Comparison of ENCODE assay signal across 9 mouse cellular contexts in genomic region chr7:81167124-81167523, GRCm38 (mm10). TPM values are rescaled to one million over a fixed set of nuclear protein-coding genes. Genes with fewer than 3 reads are reported as not detected.
A peak's percentile ranks its signal among the peaks of the same experiment; 100 is the strongest.
DNase-seq lines count a peak whose midpoint lies in the region; ATAC-seq and TF ChIP-seq lines count a peak whose summit lies in the region.
"Had no signal": no experiment of that assay in that cellular context is flagged by ENCODE, and none has a peak within 500 bp of the region (broad histone marks: within the 10 kb centered on the region; RNA-seq: fewer than 3 reads in every experiment).

No protein-coding gene starts in this region.

- H3K9me3 ChIP-seq in forebrain, embryonic 10.5 days: no peaks in the 10 kb centered on the region
- no peaks in the 10 kb centered on the region for H3K9me3 ChIP-seq in forebrain, embryonic 15.5 days
- no peaks in the 10 kb centered on the region for H3K9me3 ChIP-seq in hindbrain, embryonic 16.5 days (ENCODE audit: control insufficient read depth, low read length)

- TF ChIP-seq POLR2A in testis, adult 2 months (IDR thresholded peaks at IDR 0.05; ENCODE audit: control insufficient read depth, low read depth, low read length): no peak

- no peak overlapping the region for H3K27ac ChIP-seq in forebrain, embryonic 10.5 days
- H3K27ac ChIP-seq in forebrain, embryonic 15.5 days (replicated peaks): no peak overlapping the region
- no peak overlapping the region for H3K27ac ChIP-seq in testis, adult 2 months (ENCODE audit: control insufficient read depth, insufficient read depth, low read depth, low read length)
- no peak overlapping the region for H3K27ac ChIP-seq in hindbrain, embryonic 16.5 days (ENCODE audit: low read depth, low read length)

- peak; percentile 30 for DNase-seq in forebrain, embryonic 10.5 days (ENCODE audit: extremely low spot score, low spot score)
- no peak for DNase-seq in testis, postnatal 10 days (ENCODE audit: low spot score)
- peak; percentile 41 for DNase-seq in embryo, embryonic 11.5 days (ENCODE audit: low read depth, low spot score)
- no peak for DNase-seq in urinary bladder, postnatal 14 days (ENCODE audit: low spot score)

- no peak overlapping the region for H3K9ac ChIP-seq in forebrain, embryonic 15.5 days (replicated peaks)
- no peak overlapping the region for H3K9ac ChIP-seq in hindbrain, embryonic 16.5 days (ENCODE audit: low read depth, low read length)

- 55% methylated on average over 3 of the region's 3 CpGs for WGBS in forebrain, embryonic 10.5 days
- WGBS in forebrain, embryonic 15.5 days: 36% methylated on average over 3 of the region's 3 CpGs
- WGBS in hindbrain, embryonic 16.5 days: 37% methylated on average over 3 of the region's 3 CpGs

- ATAC-seq in forebrain, embryonic 15.5 days (replicated peaks): no peak
- peak; percentile 67; the same call in 1 of the 2 replicates for ATAC-seq in hindbrain, embryonic 16.5 days
- ATAC-seq in megakaryocyte-erythroid progenitor cell, adult 5-6 weeks (replicated peaks; ENCODE audit: low FRiP score, low TSS enrichment, poor library complexity, severe bottlenecking): 0 out of 2 replicates have a peak, but pooled peaks have one; percentile 57

- H3K4me1 ChIP-seq in forebrain, embryonic 10.5 days: no peaks in the 10 kb centered on the region
- no peaks in the 10 kb centered on the region for H3K4me1 ChIP-seq in forebrain, embryonic 15.5 days
- H3K4me1 ChIP-seq in testis, adult 2 months (ENCODE audit: control insufficient read depth, insufficient read depth, low read length): no peaks in the 10 kb centered on the region
- no peaks in the 10 kb centered on the region for H3K4me1 ChIP-seq in hindbrain, embryonic 16.5 days (ENCODE audit: control insufficient read depth, insufficient read depth, low read depth, low read length)

- H3K4me2 ChIP-seq in forebrain, embryonic 15.5 days (replicated peaks): no peak overlapping the region
- H3K4me2 ChIP-seq in hindbrain, embryonic 16.5 days (ENCODE audit: low read length): no peak overlapping the region

- no peaks in the 10 kb centered on the region for H3K27me3 ChIP-seq in forebrain, embryonic 10.5 days (ENCODE audit: poor library complexity, severe bottlenecking)
- H3K27me3 ChIP-seq in forebrain, embryonic 15.5 days: no peaks in the 10 kb centered on the region
- no peaks in the 10 kb centered on the region for H3K27me3 ChIP-seq in testis, adult 2 months (ENCODE audit: control insufficient read depth, insufficient read depth, low read length)
- no peaks in the 10 kb centered on the region for H3K27me3 ChIP-seq in hindbrain, embryonic 16.5 days (replicated peaks; ENCODE audit: control insufficient read depth, insufficient read depth, low read length)

- H3K36me3 ChIP-seq in forebrain, embryonic 10.5 days (replicated peaks): no peaks in the 10 kb centered on the region
- H3K36me3 ChIP-seq in forebrain, embryonic 15.5 days: no peaks in the 10 kb centered on the region
- no peaks in the 10 kb centered on the region for H3K36me3 ChIP-seq in testis, adult 2 months (ENCODE audit: control insufficient read depth, insufficient read depth, low read length)
- H3K36me3 ChIP-seq in hindbrain, embryonic 16.5 days (ENCODE audit: control insufficient read depth, insufficient read depth, low read length): no peaks in the 10 kb centered on the region

- H3K4me3 ChIP-seq in forebrain, embryonic 10.5 days: no peak overlapping the region
- no peak overlapping the region for H3K4me3 ChIP-seq in forebrain, embryonic 15.5 days
- no peak overlapping the region for H3K4me3 ChIP-seq in testis, adult 2 months (ENCODE audit: control insufficient read depth, low read depth, low read length)
- H3K4me3 ChIP-seq in hindbrain, embryonic 16.5 days (ENCODE audit: low read length): no peak overlapping the region

- TF ChIP-seq CTCF in testis, adult 2 months (IDR thresholded peaks at IDR 0.05; ENCODE audit: control insufficient read depth, insufficient read depth, insufficient replicate concordance, low read depth, low read length): peak; percentile 3; the same call in 1 of the 2 replicates

RNA-seq across cellular contexts. Expression of gene Pde8a, which starts 46.3 kb away (rescaled TPM):
- polyA plus RNA-seq in forebrain, embryonic 10.5 days (2016; fragmentation: Nextera tagmentation; extraction: Ambion mirVana): 1.6 and 2.0 TPM in 2 replicates
- polyA plus RNA-seq in forebrain, embryonic 15.5 days (2015; fragmentation: Nextera tagmentation; extraction: Ambion mirVana): 1.6 and 2.2 TPM in 2 replicates
- 95.2 and 101 TPM in 2 replicates for polyA plus RNA-seq in testis, adult 2 months (2012; rRNA removed)
- polyA plus RNA-seq in hindbrain, embryonic 16.5 days (2015; fragmentation: Nextera tagmentation; extraction: Ambion mirVana): 1.2 and 2.0 TPM in 2 replicates
- total RNA-seq in megakaryocyte-erythroid progenitor cell, adult 5-6 weeks (2014; fragmentation: Nextera tagmentation): 0.33 and 1.0 TPM in 2 replicates
- 0.23 and 0.94 TPM in 2 replicates for total RNA-seq in megakaryocyte-erythroid progenitor cell, adult 5-6 weeks (2017)

RNA-seq across cellular contexts. Expression of gene Slc28a1, which starts 52.5 kb away (rescaled TPM):
- 0.10 TPM in 1 of 2 replicates, not detected in the other for polyA plus RNA-seq in forebrain, embryonic 10.5 days (2016; fragmentation: Nextera tagmentation; extraction: Ambion mirVana)
- polyA plus RNA-seq in forebrain, embryonic 15.5 days (2015; fragmentation: Nextera tagmentation; extraction: Ambion mirVana): not detected in 2 replicates
- polyA plus RNA-seq in testis, adult 2 months (2012; rRNA removed): 2.0 and 3.1 TPM in 2 replicates
- polyA plus RNA-seq in hindbrain, embryonic 16.5 days (2015; fragmentation: Nextera tagmentation; extraction: Ambion mirVana): 0.05 TPM in 1 of 2 replicates, not detected in the other
- total RNA-seq in megakaryocyte-erythroid progenitor cell, adult 5-6 weeks (2014; fragmentation: Nextera tagmentation): not detected in 2 replicates
- total RNA-seq in megakaryocyte-erythroid progenitor cell, adult 5-6 weeks (2017): not detected in 2 replicates
- total RNA-seq: layer of hippocampus, adult 8-10 months had no signal

Comparison
In these comparisons a context has a peak if more than half of its experiments do, and no peak if none do; other contexts are left out.
1. DNase-seq: peak in forebrain, embryonic 10.5 days (single experiment) and embryo, embryonic 11.5 days (single experiment); none in testis, postnatal 10 days (single experiment) and urinary bladder, postnatal 14 days (single experiment).
2. RNA of gene Pde8a, which starts 46.3 kb away (polyA plus RNA-seq): 95.2 to 101 TPM in testis, adult 2 months; 1.6 to 2.2 TPM in forebrain, embryonic 15.5 days, 1.6 to 2.0 TPM in forebrain, embryonic 10.5 days and 1.2 to 2.0 TPM in hindbrain, embryonic 16.5 days; every median in the first group is over 10 times any median in the second.